Mouse (Mus musculus): ENCODE data around the gene Cfb. TPM values are rescaled to one million over a fixed set of nuclear protein-coding genes. Genes with fewer than 3 reads are reported as not detected.
"Not testable (repeated sequence)": the region's sequence is repeated elsewhere in the genome, so short reads cannot be mapped to it uniquely, and the experiment has no call there.

Gene Cfb
- polyA plus RNA-seq, 1 experiment from 2014 or later = 2.2 TPM

- WGBS = under 1% methylated on average over 52 of the region's 65 CpGs
- H3K27ac ChIP-seq = peak within 1 kb of the TSS; percentile 61
- no peaks in the 10 kb centered on the region for H3K9me3 ChIP-seq
- H3K4me2 ChIP-seq (replicated peaks) = peak within 1 kb of the TSS; percentile 97
- peaks cover 26% of the 10 kb centered on the region for H3K4me1 ChIP-seq (replicated peaks)
- peak within 1 kb of the TSS; percentile 91 for H3K4me3 ChIP-seq (replicated peaks)
- H3K36me3 ChIP-seq = peaks cover 59% of the 10 kb centered on the region
- no peaks in the 10 kb centered on the region for H3K27me3 ChIP-seq
- peak; percentile 97 for ATAC-seq
- H3K9ac ChIP-seq (replicated peaks) = peak within 1 kb of the TSS; percentile 90
Observed at GRCm38 (mm10) chr17:34849722-34850516, 12.4 kb downstream of the Cfb start, which contains the start of the genes Skiv2l and Nelfe. Skiv2l (minus strand) TSS chr17:34850210. Nelfe (plus strand) TSS chr17:34850391.

- WGBS = 95% methylated on average over 7 of the region's 7 CpGs
Observed at GRCm38 (mm10) chr17:34847615-34848014, 14.7 kb downstream of the Cfb start.

GRCm38 (mm10) chr17:34847192-34847591 is 15.1 kb downstream of the Cfb start:
- H3K9ac ChIP-seq (replicated peaks) = no peak overlapping the region
- no peaks in the 10 kb centered on the region for H3K9me3 ChIP-seq
- peaks cover 61% of the 10 kb centered on the region for H3K36me3 ChIP-seq
- no peak overlapping the region for H3K4me2 ChIP-seq (replicated peaks)
- H3K4me1 ChIP-seq (replicated peaks) = peaks cover 26% of the 10 kb centered on the region
- 88% methylated on average over 6 of the region's 6 CpGs for WGBS
- no peak overlapping the region for H3K27ac ChIP-seq
- no peak overlapping the region for H3K4me3 ChIP-seq (replicated peaks)
- H3K27me3 ChIP-seq = no peaks in the 10 kb centered on the region
- no peak for ATAC-seq

More at GRCm38 (mm10) chr17:34847615-34848014, 14.7 kb downstream of the Cfb start:
- ATAC-seq = no peak
- Histone ChIP-seq H3K9ac (replicated peaks) (no peak overlapping the region), H3K27me3 (no peaks in the 10 kb centered on the region), H3K4me1 (replicated peaks) (peaks cover 26% of the 10 kb centered on the region), H3K9me3 (no peaks in the 10 kb centered on the region), H3K36me3 (peaks cover 61% of the 10 kb centered on the region), H3K27ac (no peak overlapping the region), H3K4me2 (replicated peaks) (no peak overlapping the region), H3K4me3 (replicated peaks) (no peak overlapping the region)

GRCm38 (mm10) chr17:34844884-34845283 is 17.4 kb downstream of the Cfb start:
- Histone ChIP-seq H3K9ac (replicated peaks) (no peak overlapping the region), H3K27ac (no peak overlapping the region), H3K4me3 (replicated peaks) (no peak overlapping the region), H3K4me1 (replicated peaks) (peaks cover 12% of the 10 kb centered on the region), H3K27me3 (no peaks in the 10 kb centered on the region), H3K9me3 (no peaks in the 10 kb centered on the region), H3K36me3 (peaks cover 84% of the 10 kb centered on the region), H3K4me2 (replicated peaks) (no peak overlapping the region)
- 93% methylated on average over 13 of the region's 13 CpGs for WGBS
- no peak for ATAC-seq

GRCm38 (mm10) chr17:34840736-34841307 is 21.5 kb downstream of the Cfb start:
- WGBS = 88% methylated on average over 6 of the region's 6 CpGs

GRCm38 (mm10) chr17:34838785-34839184 is 23.5 kb downstream of the Cfb start:
- no peaks in the 10 kb centered on the region for H3K9me3 ChIP-seq
- ATAC-seq = no peak
- H3K27me3 ChIP-seq = no peaks in the 10 kb centered on the region
- peaks cover 32% of the 10 kb centered on the region for H3K4me1 ChIP-seq (replicated peaks)
- H3K9ac ChIP-seq (replicated peaks) = no peak overlapping the region
- 88% methylated on average over 7 of the region's 7 CpGs for WGBS
- H3K4me3 ChIP-seq (replicated peaks) = no peak overlapping the region
- H3K4me2 ChIP-seq (replicated peaks) = no peak overlapping the region
- peaks cover 57% of the 10 kb centered on the region for H3K36me3 ChIP-seq
- H3K27ac ChIP-seq = no peak overlapping the region

More at GRCm38 (mm10) chr17:34840736-34841307, 21.5 kb downstream of the Cfb start:
- H3K4me1 ChIP-seq (replicated peaks) = peaks cover 21% of the 10 kb centered on the region
- H3K4me2 ChIP-seq (replicated peaks) = no peak overlapping the region
- H3K27ac ChIP-seq = no peak overlapping the region
- no peak overlapping the region for H3K4me3 ChIP-seq (replicated peaks)
- ATAC-seq = no peak
- no peaks in the 10 kb centered on the region for H3K27me3 ChIP-seq
- H3K9ac ChIP-seq (replicated peaks) = no peak overlapping the region
- H3K36me3 ChIP-seq = peaks cover 73% of the 10 kb centered on the region
- H3K9me3 ChIP-seq = no peaks in the 10 kb centered on the region

GRCm38 (mm10) chr17:34837464-34838324 is 24.6 kb downstream of the Cfb start:
- peak overlapping the region; percentile 70 for H3K4me3 ChIP-seq (replicated peaks)
- H3K27ac ChIP-seq = peak overlapping the region; percentile 84; the same call in 1 of the 2 replicates
- H3K9me3 ChIP-seq = no peaks in the 10 kb centered on the region
- peak overlapping the region; percentile 81 for H3K9ac ChIP-seq (replicated peaks)
- ATAC-seq = peak; percentile 11
- 38% methylated on average over 43 of the region's 43 CpGs for WGBS
- peaks cover 32% of the 10 kb centered on the region for H3K4me1 ChIP-seq (replicated peaks)
- peak overlapping the region; percentile 99 for H3K4me2 ChIP-seq (replicated peaks)
- H3K36me3 ChIP-seq = peaks cover 56% of the 10 kb centered on the region
- no peaks in the 10 kb centered on the region for H3K27me3 ChIP-seq

- Histone ChIP-seq H3K9me3 (no peaks in the 10 kb centered on the region), H3K36me3 (peaks cover 56% of the 10 kb centered on the region), H3K4me3 (replicated peaks) (peak within 1 kb of the TSS; percentile 70), H3K4me2 (replicated peaks) (peak within 1 kb of the TSS; percentile 99), H3K9ac (replicated peaks) (peak within 1 kb of the TSS; percentile 81), H3K27me3 (no peaks in the 10 kb centered on the region), H3K4me1 (replicated peaks) (peaks cover 32% of the 10 kb centered on the region), H3K27ac (peak within 1 kb of the TSS; percentile 84)
- peak; percentile 95 for ATAC-seq
- under 1% methylated on average over 40 of the region's 40 CpGs for WGBS
Observed at GRCm38 (mm10) chr17:34836856-34837221, 25.5 kb downstream of the Cfb start, which contains the start of the genes Stk19 and Dxo. Stk19 (minus strand) TSS chr17:34836945. Dxo (plus strand) TSS chr17:34837019.

- ATAC-seq = peak; percentile 84
- Histone ChIP-seq H3K4me3 (replicated peaks) (peak overlapping the region; percentile 70), H3K9ac (replicated peaks) (peak overlapping the region; percentile 81), H3K4me1 (replicated peaks) (peaks cover 32% of the 10 kb centered on the region), H3K9me3 (no peaks in the 10 kb centered on the region), H3K4me2 (replicated peaks) (peak overlapping the region; percentile 99), H3K27ac (peak overlapping the region; percentile 84), H3K36me3 (peaks cover 54% of the 10 kb centered on the region), H3K27me3 (no peaks in the 10 kb centered on the region)
- 4% methylated on average over 48 of the region's 48 CpGs for WGBS
Observed at GRCm38 (mm10) chr17:34836155-34836855, 26.0 kb downstream of the Cfb start.

- not testable (repeated sequence) for H3K4me3 ChIP-seq (replicated peaks); ATAC-seq; H3K9ac ChIP-seq (replicated peaks); H3K27ac ChIP-seq; H3K4me1 ChIP-seq (replicated peaks); H3K27me3 ChIP-seq; H3K9me3 ChIP-seq; H3K4me2 ChIP-seq (replicated peaks)
- WGBS = 95% methylated on average over 1 of the region's 1 CpGs
- peaks cover 79% of the 10 kb centered on the region for H3K36me3 ChIP-seq
Observed at GRCm38 (mm10) chr17:34830776-34831175, 31.5 kb downstream of the Cfb start.

- Histone ChIP-seq H3K9ac (replicated peaks) (no peak overlapping the region), H3K36me3 (no peaks in the 10 kb centered on the region), H3K4me1 (replicated peaks) (no peaks in the 10 kb centered on the region), H3K9me3 (no peaks in the 10 kb centered on the region), H3K27me3 (no peaks in the 10 kb centered on the region), H3K4me3 (replicated peaks) (no peak overlapping the region), H3K4me2 (replicated peaks) (no peak overlapping the region), H3K27ac (no peak overlapping the region)
- ATAC-seq = no peak
- WGBS = 82% methylated on average over 7 of the region's 7 CpGs
Observed at GRCm38 (mm10) chr17:34814818-34815370, 47.4 kb downstream of the Cfb start.

All from midbrain, embryonic 13.5 days (tissue).